Mouse (Mus musculus): ENCODE results near the gene Dnm1. TPM values are rescaled to one million over a fixed set of nuclear protein-coding genes. Genes with fewer than 3 reads are reported as not detected.
"Not testable (repeated sequence)": the region's sequence is repeated elsewhere in the genome, so short reads cannot be mapped to it uniquely, and the experiment has no call there.

The Dnm1 gene
- total RNA-seq, 4 experiments from 2014 or later, result 1,146 to 1,253 (median 1,200) TPM

DNA sequence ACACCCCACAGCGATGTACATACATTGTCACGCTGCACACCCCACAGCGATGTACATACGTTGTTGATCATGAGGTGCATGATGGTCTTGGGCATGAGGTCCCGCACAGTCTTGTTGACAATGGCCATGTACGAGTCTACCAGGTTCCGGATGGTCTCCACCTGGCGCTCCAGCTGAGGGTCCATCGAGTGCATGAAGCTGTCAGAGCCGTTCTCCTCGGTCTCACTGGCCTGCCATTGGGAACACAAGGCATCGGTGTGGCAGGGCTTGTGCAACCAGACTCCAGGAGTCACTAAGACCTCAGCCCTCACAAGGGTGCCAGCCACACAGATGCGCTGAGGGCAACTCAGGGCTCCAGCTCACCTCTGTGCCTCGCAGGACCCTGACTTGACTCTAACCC is 38.3 kb downstream of the Dnm1 start:
- DNase-seq (ENCODE audit: low spot score in 2 of 2), result no peak

DNA sequence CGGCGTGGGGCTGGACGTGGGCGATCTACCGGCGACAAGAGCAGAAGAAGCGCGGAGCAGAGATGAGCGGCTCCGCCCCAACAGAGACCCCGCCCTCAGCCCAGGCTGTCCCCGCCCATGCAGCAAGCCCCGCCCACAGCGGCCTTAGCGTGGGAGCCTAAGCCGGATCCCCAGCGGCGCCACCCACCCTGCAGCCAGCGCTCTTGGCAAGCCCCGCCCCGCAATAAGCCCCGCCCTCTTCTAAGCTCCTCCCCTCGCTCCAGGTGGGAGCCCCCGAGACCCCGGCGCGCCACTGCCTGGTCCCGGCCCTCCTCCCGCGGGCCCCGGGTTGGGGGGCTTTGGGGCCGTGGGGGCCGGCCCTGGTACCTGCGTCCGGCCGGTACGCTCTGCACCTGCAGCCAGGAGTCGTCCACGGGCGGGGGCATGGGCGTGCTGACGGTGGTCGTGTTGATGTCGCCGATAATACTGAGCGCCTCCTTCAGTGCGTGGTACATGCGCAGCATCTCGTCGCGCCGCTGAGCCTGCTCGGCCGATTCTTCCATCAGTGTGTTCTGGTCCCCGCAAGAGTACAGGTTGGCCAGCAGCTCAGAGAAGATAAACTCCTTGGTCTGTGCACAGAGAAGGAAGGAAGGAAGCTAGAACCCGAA is 40.7 kb downstream of the Dnm1 start:
- peak in 1 of 2 experiments; percentile 34 for DNase-seq (ENCODE audit: low spot score in 2 of 2)

DNA sequence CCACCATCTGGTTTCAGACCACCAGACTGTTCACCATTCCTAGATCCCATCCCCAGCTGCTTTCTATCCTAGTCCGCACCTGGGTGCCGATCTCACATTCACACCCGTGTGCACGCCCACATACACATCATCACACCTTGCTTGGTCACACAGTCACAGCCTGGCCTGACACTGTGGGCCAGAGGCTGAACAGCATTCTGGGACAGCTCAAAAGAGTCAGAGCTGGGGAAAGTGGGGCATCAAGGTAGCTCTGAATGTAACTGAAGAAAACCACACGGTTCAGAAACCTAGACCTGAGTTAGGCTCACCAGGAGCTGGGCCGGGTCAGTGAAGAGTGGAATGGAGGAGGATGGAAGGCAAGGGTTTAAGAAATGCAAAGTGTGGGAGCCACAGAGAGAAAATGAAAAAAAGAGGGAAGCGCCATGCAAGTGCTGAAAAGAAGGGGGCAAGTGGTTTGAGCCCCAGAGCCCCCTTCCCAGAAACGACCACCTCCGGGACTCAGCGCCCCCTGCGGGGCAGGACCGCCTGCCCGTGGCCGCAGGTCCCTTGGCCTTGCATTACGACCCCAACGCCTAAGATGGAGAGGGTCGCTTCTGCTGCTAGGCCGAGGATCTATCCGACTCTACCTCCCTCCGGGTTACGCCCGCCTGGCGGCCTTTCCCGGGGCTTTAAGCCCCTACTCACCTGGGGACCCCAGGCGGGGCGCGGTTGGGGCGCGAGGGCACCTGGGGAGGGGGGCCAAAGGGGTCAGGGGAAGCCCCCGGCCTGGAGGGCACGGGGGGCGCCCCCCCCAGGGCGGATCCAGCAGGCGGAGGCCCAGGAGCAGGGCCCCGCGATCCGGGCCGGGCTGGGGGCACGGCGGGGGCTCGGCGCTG is 41.5 kb downstream of the Dnm1 start:
- no peak for DNase-seq (ENCODE audit: low spot score in 2 of 2)

DNA sequence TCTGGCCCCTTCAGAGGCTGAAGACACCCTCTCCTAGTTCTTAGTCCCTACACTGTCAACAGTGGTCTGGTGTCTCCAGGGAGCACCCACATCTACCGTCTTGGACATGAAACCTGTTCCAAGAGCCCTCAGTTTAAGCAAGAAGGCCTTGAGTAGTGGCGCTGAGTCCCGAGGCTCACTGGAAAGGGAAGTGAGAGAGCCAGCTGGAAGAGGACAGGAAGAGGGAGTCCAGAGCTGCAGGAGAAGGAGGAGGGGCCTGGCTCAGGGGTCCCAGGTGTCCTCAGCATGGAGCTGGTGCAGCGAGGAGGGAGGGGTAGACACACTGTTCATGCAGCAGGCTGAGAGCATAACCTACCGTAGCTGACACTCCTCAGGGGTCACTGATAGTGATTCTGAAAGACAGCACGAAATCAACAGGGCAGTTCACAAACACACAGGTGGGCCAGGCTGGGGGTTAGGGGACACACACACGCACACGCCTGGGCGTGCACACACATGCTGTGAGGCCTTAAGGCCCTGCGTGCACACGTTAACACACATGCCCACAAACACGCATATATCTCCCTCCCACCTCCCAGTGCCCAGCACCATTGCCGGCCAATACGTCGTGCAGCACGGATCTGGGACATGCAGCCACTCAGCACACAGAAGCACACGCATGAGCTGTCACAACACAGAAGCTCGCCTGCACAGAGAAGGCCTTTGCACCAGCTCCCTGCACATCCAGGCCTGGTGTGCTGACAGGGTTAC is 42.9 kb downstream of the Dnm1 start:
- no peak for DNase-seq (ENCODE audit: low spot score in 2 of 2)

DNA sequence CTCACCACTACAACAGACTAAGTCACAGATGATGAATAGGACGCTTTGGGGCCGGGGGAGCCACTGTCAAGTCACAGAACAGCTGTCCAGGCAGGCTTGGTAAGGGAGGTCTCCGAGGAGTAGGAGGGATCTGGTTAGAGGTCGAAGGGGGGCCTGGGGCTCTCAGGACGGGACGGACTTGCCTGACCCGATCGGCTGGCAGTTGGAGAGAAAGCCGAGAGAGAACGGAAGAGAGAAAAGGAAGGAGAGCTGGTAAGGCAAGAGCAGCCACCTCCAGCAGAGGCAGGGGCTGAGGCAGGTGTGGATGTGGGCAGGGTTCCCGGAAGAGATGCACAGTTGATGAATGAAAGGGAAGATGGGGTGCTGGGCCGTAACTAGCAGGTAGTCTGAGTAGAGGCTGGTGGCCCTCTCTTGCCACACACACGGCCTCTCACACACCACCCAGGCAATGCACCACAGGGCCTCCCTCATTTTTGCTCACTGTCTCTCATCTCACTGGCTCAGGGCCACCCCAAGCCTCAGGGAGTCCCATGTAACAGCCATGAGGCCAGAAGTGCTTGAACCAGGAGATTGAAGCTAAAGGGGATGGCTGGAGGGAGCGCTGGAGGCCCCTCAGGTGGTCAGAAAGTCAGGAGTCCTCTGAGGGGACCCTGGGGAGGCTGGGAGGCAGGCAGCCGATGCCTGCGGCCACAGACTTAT is 44.1 kb downstream of the Dnm1 start:
- peak; percentile 21 to 24 for DNase-seq (ENCODE audit: low spot score in 2 of 2)

DNA sequence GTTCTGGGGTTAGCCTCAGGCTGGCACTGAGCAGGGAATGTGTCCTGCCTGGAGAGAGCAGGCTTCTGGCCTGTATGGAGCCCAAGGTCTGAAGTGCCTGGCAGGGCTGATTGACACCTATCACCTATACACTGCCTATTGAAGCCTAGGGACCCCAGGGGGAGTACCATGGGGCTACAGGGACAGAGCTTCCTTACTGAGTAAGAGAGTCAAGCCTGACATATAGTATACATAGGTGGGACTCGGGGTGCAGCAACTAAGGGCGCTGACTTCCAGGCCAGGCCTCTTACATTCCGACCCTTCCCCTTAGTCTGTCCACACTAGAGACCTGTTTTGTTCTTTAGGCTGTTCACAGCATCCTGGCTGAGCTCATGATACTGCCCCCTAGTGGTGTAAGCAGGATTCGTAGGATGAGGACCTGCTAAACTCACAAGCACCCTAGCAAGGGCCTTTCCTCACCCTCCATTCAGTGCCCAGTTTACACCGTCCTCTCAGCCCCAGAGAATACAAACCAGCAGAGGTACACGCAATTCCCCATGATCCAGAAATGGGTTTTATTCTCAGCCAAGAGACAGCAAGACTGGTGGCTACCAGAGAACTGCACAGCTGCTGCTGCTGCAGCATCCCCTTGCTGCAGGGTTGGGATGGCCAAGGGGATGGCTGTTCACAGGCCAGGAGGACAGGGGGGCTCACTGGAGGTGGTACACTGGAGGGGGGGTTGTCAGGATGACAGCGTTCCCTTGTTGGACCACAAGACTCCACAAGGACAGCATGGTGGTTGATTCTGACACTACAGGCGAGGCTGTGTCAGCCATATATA is 45.0 kb downstream of the Dnm1 start:
- DNase-seq (ENCODE audit: low spot score in 2 of 2), result peak; percentile 61 to 79

DNA sequence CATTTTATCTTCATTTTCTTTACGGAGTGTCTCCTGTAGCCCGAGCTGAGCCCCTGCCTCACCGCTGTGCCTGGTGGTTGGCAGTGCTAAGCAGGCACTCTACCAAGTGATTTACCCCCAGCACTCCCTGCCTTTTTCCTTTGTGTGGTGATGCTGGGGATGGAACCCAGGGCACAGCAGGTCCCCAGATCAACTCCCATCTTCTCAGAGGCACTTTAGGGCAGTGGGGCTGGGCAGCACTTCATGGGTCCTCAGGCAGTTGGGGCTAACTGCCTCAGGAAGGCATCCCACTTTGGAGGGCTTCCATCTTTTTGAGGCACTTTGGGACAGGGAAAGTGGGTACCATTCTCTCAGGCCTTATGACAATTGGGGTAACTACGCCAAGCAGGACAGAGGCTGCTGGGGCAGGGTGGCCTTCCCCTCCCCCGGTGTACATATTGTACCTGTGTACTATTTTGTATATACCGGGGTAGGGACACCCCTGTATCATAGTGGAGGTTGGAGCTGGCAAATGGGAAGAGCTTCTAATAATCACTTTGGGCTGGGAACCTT is 45.8 kb downstream of the Dnm1 start:
- DNase-seq (ENCODE audit: low spot score in 2 of 2), result peak in 1 of 2 experiments; percentile 29

DNA sequence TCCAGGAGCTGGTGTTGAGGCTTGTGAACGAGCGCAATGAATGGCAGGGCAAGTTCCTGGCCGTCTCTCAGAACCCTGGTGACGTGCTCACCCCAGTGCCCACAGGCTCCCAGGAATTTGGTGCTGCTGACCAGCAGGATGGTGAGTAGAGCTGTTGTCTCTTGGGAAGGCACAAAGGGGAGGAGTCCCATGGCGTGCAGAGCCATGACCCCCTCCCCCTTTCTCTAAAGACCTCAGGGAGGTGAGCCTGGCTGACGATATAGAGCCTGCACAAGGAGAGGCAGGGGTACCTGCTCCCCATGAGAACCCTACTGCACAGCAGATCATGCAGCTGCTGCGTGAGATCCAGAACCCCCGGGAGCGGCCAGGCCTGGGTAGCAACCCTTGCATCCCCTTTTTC is 47.0 kb downstream of the Dnm1 start:
- no peak for DNase-seq (ENCODE audit: low spot score in 2 of 2)

DNA sequence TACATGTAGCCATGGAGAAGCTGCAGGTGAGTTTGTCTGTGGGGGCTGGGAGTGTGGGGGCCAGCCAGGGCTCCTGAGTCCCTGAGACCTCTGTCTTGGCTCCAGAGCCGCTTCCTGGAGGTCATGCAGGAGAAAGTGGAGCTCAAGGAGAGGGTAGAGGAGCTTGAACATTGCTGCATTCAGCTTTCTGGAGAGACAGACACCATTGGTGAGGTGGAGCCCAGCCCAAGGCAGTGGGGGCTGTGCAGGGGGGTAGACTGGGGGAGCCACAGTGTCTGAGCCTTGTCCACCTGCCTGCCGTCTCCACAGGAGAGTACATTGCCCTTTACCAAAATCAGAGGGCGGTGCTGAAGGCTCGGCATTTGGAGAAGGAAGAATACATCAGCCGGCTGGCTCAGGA is 47.5 kb downstream of the Dnm1 start:
- no peak for DNase-seq (ENCODE audit: low spot score in 2 of 2)

DNA sequence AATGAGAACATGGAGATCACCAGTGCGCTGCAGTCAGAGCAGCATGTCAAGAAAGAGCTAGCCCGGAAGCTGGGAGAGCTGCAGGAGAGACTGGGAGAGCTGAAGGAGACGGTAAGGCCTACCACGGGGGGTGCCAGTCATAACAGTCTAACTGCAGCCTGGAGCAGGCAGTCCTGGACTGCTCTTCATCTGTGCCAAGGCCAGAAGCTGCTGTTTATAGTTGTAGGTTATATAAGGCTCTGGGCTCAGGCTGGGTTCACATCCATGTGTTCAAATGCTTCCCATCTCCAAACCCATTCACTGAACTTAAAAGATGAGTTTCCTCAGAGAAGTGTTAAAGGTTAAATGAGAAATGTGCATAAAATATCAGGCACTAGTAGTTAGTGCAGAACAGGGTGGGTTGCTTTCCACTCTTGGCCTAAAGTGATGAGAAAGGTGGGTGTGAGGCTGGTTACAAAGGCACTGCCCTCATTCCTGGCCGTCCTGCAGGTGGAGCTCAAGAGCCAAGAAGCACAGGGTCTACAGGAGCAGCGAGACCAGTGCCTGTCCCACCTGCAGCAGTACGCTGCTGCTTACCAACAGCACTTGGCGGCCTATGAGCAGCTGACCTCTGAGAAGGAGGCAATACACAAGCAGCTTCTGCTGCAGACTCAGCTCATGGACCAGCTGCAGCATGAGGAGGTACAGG is 48.8 kb downstream of the Dnm1 start:
- peak in 1 of 2 experiments; percentile 62 for DNase-seq (ENCODE audit: low spot score in 2 of 2)

DNA sequence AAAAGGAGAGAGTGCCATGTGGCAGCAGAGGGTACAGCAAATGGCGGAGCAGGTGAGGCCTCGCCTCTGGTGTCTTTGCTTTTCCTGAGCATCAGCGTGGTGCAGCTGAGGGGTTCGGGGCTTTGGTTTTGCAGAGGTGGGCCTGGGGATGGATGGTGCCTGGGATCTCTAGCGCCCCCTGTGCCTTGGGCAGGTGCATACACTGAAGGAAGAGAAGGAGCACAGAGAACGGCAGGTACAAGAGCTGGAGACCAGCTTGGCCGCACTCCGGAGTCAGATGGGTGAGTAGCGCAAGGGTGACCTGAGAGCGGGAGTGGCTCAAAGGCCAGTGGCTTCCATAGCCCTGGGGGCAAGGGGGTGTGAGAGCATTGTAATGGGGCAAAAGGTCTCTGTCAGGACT is 50.2 kb downstream of the Dnm1 start:
- no peak for DNase-seq (ENCODE audit: low spot score in 2 of 2)

DNA sequence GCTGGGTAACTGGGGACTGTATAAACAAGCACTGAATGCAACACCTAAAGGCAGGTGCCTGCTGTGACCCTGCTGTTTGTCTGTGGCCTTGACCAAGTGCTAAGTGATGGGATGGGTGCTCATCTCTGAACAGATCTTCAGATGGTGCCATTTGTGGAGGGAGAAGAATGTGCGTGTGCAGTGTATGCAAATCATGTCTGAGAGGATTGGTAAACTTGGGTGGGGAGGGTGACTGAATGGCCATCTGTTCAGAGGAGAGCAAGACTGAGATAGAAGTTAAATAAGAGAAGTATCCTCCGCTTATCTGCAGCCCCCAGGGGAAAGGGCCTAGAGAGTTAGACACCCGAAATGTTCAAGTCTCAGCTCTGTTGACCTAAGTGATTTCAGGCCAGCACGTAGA is 53.7 kb downstream of the Dnm1 start:
- DNase-seq (ENCODE audit: low spot score in 2 of 2), result peak in 1 of 2 experiments; percentile 26

DNA sequence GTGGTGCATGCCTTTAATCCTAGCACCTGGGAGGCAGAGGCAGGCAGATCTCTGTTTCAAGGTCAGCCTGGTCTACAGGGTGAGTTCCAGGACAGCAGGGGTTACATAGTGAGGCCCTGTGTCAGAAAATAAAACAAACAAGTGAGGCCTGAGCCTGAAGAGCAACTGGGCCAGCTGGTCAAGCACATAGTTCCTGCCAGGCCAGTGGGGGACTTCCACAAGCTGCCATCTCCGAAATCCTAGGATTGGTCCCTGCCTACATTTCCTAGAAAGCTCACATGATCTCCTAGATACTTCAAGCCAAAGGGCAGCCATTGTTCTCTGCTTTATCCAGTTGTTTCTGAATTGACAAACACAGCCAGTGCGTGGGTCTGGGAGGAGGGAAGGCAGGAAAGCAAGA is 57.3 kb downstream of the Dnm1 start:
- DNase-seq (ENCODE audit: low spot score in 2 of 2), result not testable (repeated sequence)

DNA sequence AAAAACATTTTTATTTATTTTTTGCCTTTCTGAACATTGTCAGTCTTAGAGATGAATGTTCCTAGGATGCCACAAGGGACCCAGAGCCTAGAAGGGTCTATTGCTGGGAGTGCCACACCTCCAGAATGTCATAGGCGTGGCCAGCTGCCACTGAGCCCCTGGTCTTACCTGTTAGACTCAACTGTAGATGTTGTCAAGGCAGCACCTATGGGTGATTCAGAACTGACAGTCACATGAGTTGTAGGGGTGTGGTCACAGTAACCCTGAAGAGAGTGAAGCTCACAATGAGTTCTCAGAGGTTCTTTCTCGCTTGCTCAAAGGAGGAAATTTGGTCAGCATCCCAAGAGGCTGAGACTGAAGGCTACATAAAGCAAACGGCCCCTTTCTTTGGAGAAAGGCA is 57.9 kb downstream of the Dnm1 start:
- no peak for DNase-seq (ENCODE audit: low spot score in 2 of 2)

DNA sequence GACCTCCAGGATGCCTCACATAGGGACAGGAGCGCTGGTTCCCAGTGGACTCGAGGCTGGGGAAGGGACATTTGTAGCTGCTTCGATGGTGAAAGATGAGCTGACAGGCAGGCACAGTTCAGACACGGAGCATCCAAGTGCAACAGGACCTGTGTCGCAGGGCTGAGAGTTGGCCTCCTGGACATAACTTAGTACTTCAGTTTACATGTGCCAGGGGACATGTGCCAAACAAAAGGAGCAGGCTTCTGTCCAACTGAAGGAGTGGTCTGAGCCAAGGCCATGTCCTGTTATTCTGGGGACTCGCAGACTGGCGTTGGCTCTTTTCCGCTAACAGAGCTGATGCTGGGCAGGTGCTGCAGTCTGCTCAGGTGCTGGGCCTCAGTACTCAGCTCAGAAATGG is 58.8 kb downstream of the Dnm1 start:
- no peak for DNase-seq (ENCODE audit: low spot score in 2 of 2)

DNA sequence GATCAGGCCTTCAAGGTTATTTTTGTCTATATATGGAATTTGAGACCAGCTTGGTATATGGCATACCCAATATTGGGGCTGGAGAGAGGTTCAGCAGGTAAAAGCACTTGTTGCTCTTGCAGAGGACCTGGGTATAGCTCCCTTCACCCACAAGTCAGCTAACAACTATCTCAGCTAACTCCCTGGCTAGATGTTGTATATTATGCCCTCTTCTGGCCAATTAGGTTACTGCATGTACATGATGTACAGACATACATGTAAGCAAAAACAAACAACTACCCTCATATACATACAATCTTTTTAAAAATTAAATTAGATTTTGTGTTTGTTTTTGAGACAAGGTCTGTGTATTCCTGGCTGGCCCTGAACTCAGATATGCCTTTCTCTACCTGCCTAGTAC is 63.6 kb downstream of the Dnm1 start:
- DNase-seq (ENCODE audit: low spot score in 2 of 2), result no peak

DNA sequence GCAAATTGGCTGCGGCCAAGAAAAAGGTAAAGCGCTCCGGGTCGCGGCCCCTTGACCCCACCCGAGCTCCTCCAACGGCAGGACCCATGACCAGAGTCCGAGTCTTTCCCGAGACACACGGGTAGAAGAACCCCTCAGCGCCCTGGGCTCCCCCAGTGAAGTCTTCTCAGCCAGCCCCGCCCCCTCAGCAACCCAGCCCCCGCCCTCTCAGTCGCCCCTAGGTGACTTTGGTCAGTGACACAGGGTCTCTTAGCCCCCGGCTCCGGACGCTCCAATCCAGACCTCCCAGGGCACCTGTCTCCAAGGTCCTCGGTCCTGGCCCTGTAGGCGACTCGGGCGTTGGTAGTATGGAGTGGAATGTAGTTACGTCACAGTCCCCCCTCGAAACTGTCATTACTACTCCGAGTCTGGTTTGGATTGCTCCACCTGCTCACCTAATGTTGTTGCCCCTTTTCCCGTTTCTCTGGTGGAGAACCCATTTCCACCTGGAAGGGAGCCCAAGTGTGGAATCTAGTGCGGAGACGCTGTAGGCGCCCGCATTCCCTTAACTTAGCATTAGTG is 64.7 kb downstream of the Dnm1 start:
- peak in 1 of 2 experiments; percentile 38 for DNase-seq (ENCODE audit: low spot score in 2 of 2)

DNA sequence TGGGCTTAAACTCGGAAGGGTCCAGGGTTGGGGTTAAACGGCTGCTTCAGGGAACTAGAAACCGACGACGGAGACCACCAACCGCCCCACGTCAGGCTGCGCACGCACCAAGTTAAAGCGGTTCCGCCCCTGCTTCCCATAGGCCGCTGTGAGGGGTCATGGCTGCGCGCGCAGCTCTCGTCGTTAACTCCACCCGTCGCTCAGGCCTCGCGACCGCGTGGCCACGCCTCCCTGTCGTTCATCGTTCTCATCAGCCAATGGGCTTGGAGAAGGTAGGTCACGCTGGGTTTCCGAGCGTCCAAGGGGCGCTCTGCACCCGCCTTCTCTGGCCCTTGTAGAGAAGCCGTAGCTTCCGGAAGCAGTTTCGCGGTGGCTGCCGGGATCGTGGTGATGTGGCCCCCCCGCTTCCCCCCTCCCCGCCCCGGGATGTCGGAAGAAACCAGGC is 65.2 kb downstream of the Dnm1 start, which contains the start of gene Swi5:
Gene Swi5, minus strand, starts transcription at position 153 of the 445 bp plus-strand sequence.
- peak; percentile 96 to 98 for DNase-seq (ENCODE audit: low spot score in 2 of 2)

DNA sequence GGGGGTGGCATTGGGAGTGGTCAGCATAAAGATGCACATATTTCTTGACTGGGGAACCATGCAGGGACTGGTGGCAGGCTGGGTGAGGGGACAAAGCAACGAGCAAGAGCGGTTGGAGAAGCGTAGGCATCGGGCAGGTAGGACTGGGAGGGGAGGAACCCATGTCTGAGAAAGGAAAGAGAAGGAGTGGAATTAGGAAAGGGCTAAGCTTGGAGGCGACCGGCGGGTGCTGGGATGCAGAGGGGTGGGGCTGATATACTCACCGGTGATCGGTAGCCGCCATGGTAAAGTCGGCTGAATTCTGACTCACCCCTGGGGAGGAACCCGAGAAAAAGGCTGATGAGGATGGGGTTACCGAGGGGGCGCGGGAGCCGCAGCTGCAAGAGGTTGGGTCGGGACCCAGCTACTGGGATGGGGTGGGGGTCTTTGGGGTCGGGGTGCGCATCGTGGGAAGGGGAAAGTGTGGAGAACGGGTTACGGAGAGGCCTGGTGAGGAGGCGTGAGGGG is 65.8 kb downstream of the Dnm1 start, which contains the start of gene Golga2:
Gene Golga2, plus strand, starts transcription at position 51 of the 507 bp plus-strand sequence.
- DNase-seq (ENCODE audit: low spot score in 2 of 2), result no peak
